Mouse (Mus musculus): ENCODE measurements around the gene Ptpn21.

Ptpn21 gene

GRCm38 (mm10) chr12:98736951-98737800, at the start of gene Ptpn21:
TSS of gene Ptpn21 (minus strand) at chr12:98737405.
- DNase-seq, result peak in 1 of 2 experiments; percentile 64

DNA sequence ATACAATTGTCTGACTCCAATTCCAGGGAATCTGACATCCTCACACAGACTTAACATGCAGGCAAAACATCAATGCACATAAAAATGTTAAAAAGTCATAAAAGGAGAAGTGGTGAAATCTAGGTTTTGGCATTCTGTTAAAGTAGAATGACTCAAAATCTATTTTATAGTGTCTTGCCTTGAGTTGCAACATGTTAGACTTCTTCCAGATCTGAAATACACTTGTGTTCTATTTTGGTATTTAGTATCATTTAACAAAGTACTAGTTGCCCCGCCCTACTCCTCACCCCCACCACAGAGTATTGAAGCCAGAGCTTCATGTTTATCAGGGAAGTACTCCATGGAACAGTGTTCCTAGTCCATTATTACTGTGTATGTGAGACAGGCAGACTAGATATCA, 47.0 kb upstream of the Ptpn21 start:
- DNase-seq, result no peak

DNA sequence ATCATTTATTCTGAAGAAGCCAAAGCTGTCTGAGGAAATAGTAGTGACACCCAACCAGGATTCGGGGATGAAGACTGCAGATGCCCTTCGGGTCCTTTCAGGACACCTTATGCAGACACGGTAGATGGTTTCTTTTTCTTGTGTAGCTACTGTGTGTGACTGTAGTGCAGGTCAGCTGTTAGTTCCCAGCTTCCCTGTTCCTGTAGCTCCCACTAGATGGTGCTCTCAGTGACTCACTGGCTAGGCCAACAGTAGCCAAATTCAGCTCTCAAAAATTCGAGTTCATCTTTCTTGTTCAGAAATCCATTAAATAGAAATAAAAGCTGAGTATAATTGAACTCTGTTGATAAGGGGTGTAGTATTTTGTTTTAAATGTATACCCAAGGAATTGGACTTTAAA, 41.9 kb upstream of the Ptpn21 start:
- DNase-seq, result peak in 1 of 2 experiments; percentile 25

- DNase-seq, result no peak
Measured at GRCm38 (mm10) chr12:98777509-98777908, 40.3 kb upstream of the Ptpn21 start.

GRCm38 (mm10) chr12:98766241-98766640, 29.0 kb upstream of the Ptpn21 start:
- DNase-seq, result no peak

GRCm38 (mm10) chr12:98759700-98760099, 22.5 kb upstream of the Ptpn21 start:
- no peak for DNase-seq

- DNase-seq, result no peak
Measured at GRCm38 (mm10) chr12:98757636-98758035, 20.4 kb upstream of the Ptpn21 start.

DNA sequence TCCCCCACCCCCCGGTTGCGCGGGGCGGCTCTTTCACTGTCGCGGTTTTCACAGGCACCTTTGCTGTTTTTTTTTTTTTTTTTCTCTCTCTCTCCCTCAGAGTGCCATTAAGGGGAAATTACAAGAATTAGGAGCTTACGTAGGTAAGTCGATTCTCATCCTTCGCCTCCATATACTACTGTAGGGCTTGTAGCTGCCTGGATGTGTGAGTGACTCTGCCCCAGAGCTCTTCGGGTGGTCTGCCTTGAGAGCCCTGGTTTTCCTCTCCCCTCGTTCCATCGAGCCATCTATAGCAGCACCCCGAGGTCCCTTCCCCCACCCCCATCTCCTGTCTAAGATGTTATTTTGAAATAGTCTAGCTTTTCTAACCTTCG, 10.2 kb upstream of the Ptpn21 start:
- DNase-seq, result no peak

GRCm38 (mm10) chr12:98746746-98747379, 9.7 kb upstream of the Ptpn21 start, which contains the start of gene Zc3h14:
TSS of gene Zc3h14 (plus strand) at chr12:98746964.
- DNase-seq, result peak; percentile 87 to 92

- DNase-seq, result peak; percentile 72 to 83
Measured at GRCm38 (mm10) chr12:98746131-98746530, 8.9 kb upstream of the Ptpn21 start.

- no peak for DNase-seq
Measured at GRCm38 (mm10) chr12:98745626-98746025, 8.4 kb upstream of the Ptpn21 start.

- DNase-seq, result no peak
Measured at GRCm38 (mm10) chr12:98741011-98741501, 3.9 kb upstream of the Ptpn21 start.

DNA sequence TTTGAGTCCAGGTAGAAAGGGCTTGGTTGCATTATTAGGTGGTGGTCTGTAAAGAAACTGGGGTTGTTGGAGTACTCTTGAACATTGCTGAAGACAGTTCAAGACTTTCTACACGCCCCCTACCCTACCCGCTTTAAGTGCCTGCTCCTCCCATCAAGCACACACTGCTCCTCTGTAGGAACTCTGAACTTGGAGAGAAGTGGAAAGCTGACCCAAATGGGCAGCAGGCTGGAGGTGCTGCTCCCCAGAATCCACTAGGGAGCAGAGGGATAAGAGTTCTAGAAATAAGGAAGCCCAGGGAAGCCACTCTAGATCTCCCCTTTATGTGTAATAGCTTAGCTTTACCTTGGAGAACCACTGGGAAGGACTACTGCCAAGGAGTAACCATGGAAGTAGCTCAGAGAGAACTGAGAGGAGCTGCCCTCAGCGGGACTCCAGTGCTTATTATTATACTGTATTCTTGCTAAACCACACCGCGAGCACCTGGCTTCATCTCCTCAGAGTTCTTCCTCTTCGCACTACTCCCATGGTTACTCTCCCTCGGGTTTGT, 671 bp upstream of the Ptpn21 start:
- DNase-seq, result no peak

GRCm38 (mm10) chr12:98734880-98735801, 2.1 kb downstream of the Ptpn21 start:
- DNase-seq, result no peak

GRCm38 (mm10) chr12:98734246-98734879, 2.8 kb downstream of the Ptpn21 start:
- peak; percentile 75 to 84 for DNase-seq

- DNase-seq, result no peak
Measured at GRCm38 (mm10) chr12:98733776-98734175, 3.4 kb downstream of the Ptpn21 start.

- no peak for DNase-seq
Measured at GRCm38 (mm10) chr12:98733165-98733564, 4.0 kb downstream of the Ptpn21 start.

DNA sequence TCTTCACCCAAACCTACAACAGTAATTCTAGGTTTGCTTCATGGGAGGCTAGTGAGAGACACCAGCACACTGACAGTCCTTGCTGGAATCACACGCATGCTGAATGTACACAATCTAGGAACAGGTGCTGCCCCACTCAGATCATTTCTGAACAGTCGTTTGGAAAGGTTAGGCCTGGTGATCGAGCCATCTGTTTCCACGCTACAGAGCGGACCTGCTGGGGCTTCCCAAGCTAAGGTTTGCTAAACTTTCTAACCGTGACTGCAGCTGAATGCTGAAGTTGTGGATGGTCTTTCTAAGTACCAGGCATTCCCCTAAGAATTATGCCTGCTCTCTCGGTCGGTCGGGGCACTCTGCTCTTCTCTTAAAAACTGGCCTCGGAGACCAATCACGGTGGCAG, 6.5 kb downstream of the Ptpn21 start:
- no peak for DNase-seq

DNA sequence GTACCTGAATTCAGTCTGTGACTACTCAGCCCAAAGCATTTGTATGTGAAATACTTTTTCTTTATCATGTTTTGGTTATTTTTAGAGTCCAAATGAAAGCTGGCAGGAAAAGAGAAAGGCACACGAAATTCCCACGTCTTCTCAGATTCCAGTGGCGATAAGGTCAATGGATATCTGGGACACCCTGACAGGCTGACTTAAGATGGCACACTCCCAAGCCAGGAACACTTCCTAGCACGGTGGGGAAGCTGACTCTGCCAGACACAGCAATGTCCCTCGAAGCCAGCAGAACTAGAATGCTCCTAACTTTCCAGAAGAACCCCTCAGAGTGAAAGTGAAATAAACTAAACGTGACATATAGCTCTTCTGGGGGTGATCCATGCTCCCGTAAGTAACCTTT, 10.0 kb downstream of the Ptpn21 start:
- DNase-seq, result no peak

- no peak for DNase-seq
Measured at GRCm38 (mm10) chr12:98726078-98726477, 11.1 kb downstream of the Ptpn21 start.

GRCm38 (mm10) chr12:98724976-98725375, 12.2 kb downstream of the Ptpn21 start:
- DNase-seq, result no peak

GRCm38 (mm10) chr12:98724224-98724623, 13.0 kb downstream of the Ptpn21 start:
- DNase-seq, result no peak
